Mouse (Mus musculus) heart, postnatal 0 days (tissue): ENCODE measurements around the gene Rbms1.

Experiments used
- CTCF ChIP-seq: IDR thresholded peaks from 2 replicates; pipeline ENCODE4 v1.5.1; 2016; ENCODE audit warnings: antibody characterized with exemption, control low read depth, low read depth
- EP300 ChIP-seq: IDR thresholded peaks from 2 replicates; pipeline ENCODE4 v1.6.1; 2016; ENCODE audit warnings: antibody characterized with exemption, low read depth

- TF ChIP-seq CTCF = no peak
- TF ChIP-seq EP300 = peak; percentile 77; the same call in 1 of the 2 replicates
Measured at GRCm38 (mm10) chr2:60838856-60839255, 124.1 kb downstream of the Rbms1 start.
